Mouse (Mus musculus): ENCODE data around the gene Tnfsf13. TPM values are rescaled to one million over a fixed set of nuclear protein-coding genes. Genes with fewer than 3 reads are reported as not detected.
A peak's percentile ranks its signal among the peaks of the same experiment; 100 is the strongest.

Tnfsf13 gene
- polyA plus RNA-seq, 1 experiment from 2014 or later = 0.55 TPM

DNA sequence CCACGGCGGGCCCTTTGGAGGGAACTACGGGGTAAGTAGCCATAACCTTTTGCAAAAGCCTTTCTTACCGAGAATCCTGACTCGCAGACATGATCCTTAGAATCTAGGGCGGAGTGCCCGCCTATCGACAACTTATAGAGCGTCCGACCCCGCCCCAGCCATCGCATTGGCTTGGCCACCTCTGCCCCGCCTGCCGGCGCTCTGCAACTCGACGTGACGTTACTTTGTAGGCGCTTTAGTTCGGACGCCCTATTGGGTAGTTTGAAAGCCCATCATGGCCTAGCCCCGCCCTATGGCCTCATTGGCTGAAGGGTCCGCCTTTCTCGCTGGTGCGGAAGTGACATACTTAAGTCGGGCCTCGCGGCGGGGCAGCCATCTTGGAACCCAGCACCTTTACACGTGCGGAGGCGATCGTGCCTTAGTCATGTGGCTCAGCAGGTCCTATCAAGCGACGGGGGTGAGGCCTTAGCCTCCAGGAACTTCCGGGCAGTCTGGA is 13.3 kb downstream of the Tnfsf13 start, which contains the start of gene Eif4a1:
Gene Eif4a1 (minus strand): TSS at position 213 of the 496 bp plus-strand sequence.
- peak within 1 kb of the TSS; percentile 85 for H3K4me3 ChIP-seq (replicated peaks; ENCODE audit: low read length)
- H3K4me1 ChIP-seq (replicated peaks; ENCODE audit: control insufficient read depth, insufficient read depth, low read length) = peaks cover 16% of the 10 kb centered on the region
- H3K9me3 ChIP-seq (ENCODE audit: control insufficient read depth, low read length) = no peaks in the 10 kb centered on the region
- peaks cover 81% of the 10 kb centered on the region for H3K36me3 ChIP-seq (replicated peaks; ENCODE audit: control insufficient read depth, insufficient read depth)
- H3K9ac ChIP-seq = peak within 1 kb of the TSS; percentile 90
- H3K27ac ChIP-seq = peak within 1 kb of the TSS; percentile 92
- no peaks in the 10 kb centered on the region for H3K27me3 ChIP-seq (ENCODE audit: control insufficient read depth, insufficient read depth, low read length)
- peak within 1 kb of the TSS; percentile 99 for H3K4me2 ChIP-seq (replicated peaks)
- under 1% methylated on average over 36 of the region's 36 CpGs for WGBS
- DNase-seq (ENCODE audit: low spot score) (peak; percentile 100), ATAC-seq (ENCODE audit: low FRiP score) (peak; percentile 97)

DNA sequence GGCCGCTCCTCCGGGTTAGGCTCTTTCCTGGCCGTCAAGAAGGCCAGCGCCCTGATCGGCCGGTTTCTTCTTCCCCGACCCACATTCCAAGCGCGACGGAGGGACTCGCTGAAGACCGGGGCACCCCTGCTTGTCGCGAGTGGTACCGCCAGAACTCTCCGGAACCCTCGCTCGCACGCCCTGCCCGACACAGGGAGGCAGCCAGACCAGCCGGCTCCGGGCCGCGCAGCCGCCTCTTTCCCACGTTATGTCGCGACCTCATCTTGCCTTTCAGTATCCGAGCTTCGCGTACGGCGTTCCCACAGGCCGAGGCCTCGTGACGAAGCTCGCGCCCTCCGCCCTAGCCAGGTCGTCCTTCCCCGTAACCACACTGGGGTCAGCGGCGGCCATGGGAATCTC is 13.9 kb downstream of the Tnfsf13 start:
- H3K27me3 ChIP-seq (ENCODE audit: control insufficient read depth, insufficient read depth, low read length) = no peaks in the 10 kb centered on the region
- H3K4me3 ChIP-seq (replicated peaks; ENCODE audit: low read length) = peak overlapping the region; percentile 85
- no peaks in the 10 kb centered on the region for H3K9me3 ChIP-seq (ENCODE audit: control insufficient read depth, low read length)
- DNase-seq (ENCODE audit: low spot score) (no peak), ATAC-seq (ENCODE audit: low FRiP score) (peak; percentile 3)
- peak overlapping the region; percentile 92 for H3K27ac ChIP-seq
- peak overlapping the region; percentile 99 for H3K4me2 ChIP-seq (replicated peaks)
- WGBS = 1% methylated on average over 43 of the region's 43 CpGs
- peaks cover 79% of the 10 kb centered on the region for H3K36me3 ChIP-seq (replicated peaks; ENCODE audit: control insufficient read depth, insufficient read depth)
- peak overlapping the region; percentile 90 for H3K9ac ChIP-seq
- peaks cover 16% of the 10 kb centered on the region for H3K4me1 ChIP-seq (replicated peaks; ENCODE audit: control insufficient read depth, insufficient read depth, low read length)

DNA sequence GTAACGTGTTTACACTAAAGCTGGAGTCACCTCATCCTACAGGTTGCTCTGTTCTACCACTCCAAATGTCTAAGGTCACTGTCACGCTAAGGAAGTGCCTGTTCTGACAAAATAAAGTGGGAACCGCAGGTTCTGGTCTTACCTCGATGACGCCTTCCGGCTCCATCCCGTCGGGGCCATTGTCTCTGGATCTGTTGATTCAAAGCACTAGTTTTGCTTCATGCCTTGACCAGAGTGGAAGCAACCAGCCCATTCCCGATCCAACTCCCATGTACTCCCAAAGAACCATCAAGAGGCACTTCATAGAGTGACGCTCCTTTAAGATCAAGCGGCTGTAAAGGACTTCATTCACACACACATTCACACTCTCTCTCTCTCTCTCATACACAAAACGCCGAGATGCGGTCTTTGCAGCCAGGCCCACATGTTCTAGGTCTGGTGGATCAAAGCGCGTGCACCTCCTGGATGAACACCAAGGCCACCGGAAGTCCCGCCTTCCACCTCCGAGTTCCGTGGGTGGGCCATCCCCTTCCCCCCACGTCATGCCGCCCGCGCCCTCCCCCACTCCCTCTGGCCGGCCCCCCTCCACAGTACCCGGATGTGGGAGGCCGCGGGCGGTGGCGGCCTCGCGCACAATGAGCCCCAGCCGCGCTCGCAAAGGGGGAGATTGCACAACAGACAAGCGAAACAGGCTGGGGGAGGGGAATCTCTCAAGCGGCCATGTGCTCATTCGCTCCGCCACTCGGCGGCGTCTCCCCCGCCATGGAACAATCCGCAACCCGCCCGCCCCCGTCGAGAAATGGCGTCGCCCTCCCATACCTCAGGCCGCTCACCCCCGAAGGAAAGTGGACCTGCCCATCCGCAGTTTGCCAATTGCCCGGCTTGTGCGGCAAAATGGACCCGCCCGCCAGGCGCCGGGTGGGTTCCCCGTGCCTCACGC is 14.5 kb downstream of the Tnfsf13 start:
- Histone ChIP-seq H3K4me2 (replicated peaks) (peak overlapping the region; percentile 99), H3K27ac (peak overlapping the region; percentile 92), H3K4me3 (replicated peaks; ENCODE audit: low read length) (peak overlapping the region; percentile 85), H3K4me1 (replicated peaks; ENCODE audit: control insufficient read depth, insufficient read depth, low read length) (peaks cover 16% of the 10 kb centered on the region), H3K9ac (peak overlapping the region; percentile 90), H3K36me3 (replicated peaks; ENCODE audit: control insufficient read depth, insufficient read depth) (peaks cover 79% of the 10 kb centered on the region), H3K27me3 (ENCODE audit: control insufficient read depth, insufficient read depth, low read length) (no peaks in the 10 kb centered on the region), H3K9me3 (ENCODE audit: control insufficient read depth, low read length) (no peaks in the 10 kb centered on the region)
- 1% methylated on average over 61 of the region's 61 CpGs for WGBS
- DNase-seq (ENCODE audit: low spot score) (peak; percentile 94), ATAC-seq (ENCODE audit: low FRiP score) (peak; percentile 80)

DNA sequence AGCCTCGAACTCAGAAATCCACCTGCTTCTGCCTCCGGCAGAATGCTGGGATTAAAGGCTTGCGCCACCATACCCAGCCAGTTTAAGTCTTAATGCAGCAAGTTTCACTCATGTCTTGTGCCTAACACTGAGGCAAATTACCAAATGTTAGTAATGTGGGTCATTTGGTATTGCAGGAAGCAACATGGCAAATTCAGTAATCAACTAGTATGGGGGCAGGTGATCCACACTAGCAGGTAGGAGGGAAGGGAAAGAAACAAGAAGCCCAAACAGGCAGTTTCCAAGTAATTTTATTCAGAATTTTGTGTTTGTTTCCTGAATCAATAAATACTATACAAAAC is 18.9 kb downstream of the Tnfsf13 start:
- no peak overlapping the region for H3K4me3 ChIP-seq (replicated peaks; ENCODE audit: low read length)
- 91% methylated on average over 3 of the region's 3 CpGs for whole genome bisulfite sequencing
- no peaks in the 10 kb centered on the region for H3K9me3 ChIP-seq (ENCODE audit: control insufficient read depth, low read length)
- ATAC-seq (ENCODE audit: low FRiP score) (no peak), DNase-seq (ENCODE audit: low spot score) (no peak)
- H3K4me1 ChIP-seq (replicated peaks; ENCODE audit: control insufficient read depth, insufficient read depth, low read length) = peaks cover 19% of the 10 kb centered on the region
- no peak overlapping the region for H3K4me2 ChIP-seq (replicated peaks)
- peaks cover 73% of the 10 kb centered on the region for H3K36me3 ChIP-seq (replicated peaks; ENCODE audit: control insufficient read depth, insufficient read depth)
- no peak overlapping the region for H3K9ac ChIP-seq
- no peak overlapping the region for H3K27ac ChIP-seq
- no peaks in the 10 kb centered on the region for H3K27me3 ChIP-seq (ENCODE audit: control insufficient read depth, insufficient read depth, low read length)

DNA sequence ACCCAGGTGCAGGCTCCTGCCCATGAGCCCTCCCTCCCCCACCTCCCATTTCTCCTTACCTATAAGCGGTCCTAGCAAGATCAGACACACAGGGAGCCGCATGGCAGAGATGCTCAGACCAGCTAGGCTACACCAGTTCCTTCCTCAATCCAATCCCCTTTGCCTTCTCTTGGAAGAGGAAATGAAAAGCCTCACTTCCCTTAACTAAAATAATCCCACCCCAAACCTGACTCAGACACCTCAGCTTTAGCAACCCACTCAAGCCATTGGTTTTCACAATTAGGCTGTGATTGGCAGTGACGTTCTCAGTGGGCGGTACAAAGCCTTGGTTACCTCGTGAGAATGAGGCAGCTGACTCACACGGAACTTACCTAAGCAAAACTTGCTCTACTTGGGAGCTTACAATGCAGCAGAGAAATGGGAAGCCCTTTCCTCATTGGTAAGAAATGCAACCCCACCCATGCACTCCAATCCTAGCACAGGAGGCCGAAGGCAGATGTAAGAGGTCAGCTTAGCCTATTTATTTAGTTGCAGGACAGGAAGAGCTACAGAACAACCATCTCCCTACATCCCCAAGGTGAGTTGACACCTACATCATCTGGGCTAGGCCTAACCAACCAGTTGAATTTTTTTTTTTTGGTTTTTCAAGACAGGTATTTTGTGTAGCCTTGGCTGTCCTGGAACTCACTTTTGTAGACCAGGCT is 19.5 kb downstream of the Tnfsf13 start, which contains the start of gene Cd68:
Gene Cd68 (minus strand): TSS at position 193 of the 704 bp plus-strand sequence.
- no peak for ATAC-seq (ENCODE audit: low FRiP score)
- no peaks in the 10 kb centered on the region for H3K27me3 ChIP-seq (ENCODE audit: control insufficient read depth, insufficient read depth, low read length)
- no peak within 1 kb of the TSS for H3K9ac ChIP-seq
- DNase-seq (ENCODE audit: low spot score) = no peak
- H3K9me3 ChIP-seq (ENCODE audit: control insufficient read depth, low read length) = no peaks in the 10 kb centered on the region
- no peak within 1 kb of the TSS for H3K4me3 ChIP-seq (replicated peaks; ENCODE audit: low read length)
- peaks cover 73% of the 10 kb centered on the region for H3K36me3 ChIP-seq (replicated peaks; ENCODE audit: control insufficient read depth, insufficient read depth)
- WGBS = 44% methylated on average over 7 of the region's 7 CpGs
- no peak within 1 kb of the TSS for H3K27ac ChIP-seq
- H3K4me2 ChIP-seq (replicated peaks) = no peak within 1 kb of the TSS
- H3K4me1 ChIP-seq (replicated peaks; ENCODE audit: control insufficient read depth, insufficient read depth, low read length) = peaks cover 24% of the 10 kb centered on the region

DNA sequence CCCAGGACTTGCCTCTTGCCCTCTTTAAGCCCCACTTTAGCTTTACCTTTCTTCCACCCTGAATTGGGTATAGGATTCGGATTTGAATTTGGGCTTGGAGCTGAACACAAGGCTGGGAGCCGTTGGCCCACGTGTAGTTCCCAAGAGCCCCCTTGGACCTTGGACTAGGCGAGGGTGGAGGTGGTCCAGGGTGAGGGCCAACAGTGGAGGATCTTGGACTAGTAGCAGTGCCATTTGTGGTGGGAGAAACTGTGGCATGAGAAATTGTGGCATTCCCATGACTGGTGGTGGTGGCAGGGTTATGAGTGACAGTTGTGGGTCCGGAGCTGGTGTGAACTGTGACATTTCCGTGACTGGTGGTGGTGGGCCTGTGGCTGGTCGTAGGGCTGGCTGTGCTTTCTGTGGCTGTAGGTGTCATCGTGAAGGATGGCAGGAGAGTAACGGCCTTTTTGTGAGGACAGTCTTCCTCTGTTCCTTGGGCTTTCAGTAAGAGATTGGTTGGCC is 20.1 kb downstream of the Tnfsf13 start:
- H3K36me3 ChIP-seq (replicated peaks; ENCODE audit: control insufficient read depth, insufficient read depth) = peaks cover 69% of the 10 kb centered on the region
- H3K4me1 ChIP-seq (replicated peaks; ENCODE audit: control insufficient read depth, insufficient read depth, low read length) = peaks cover 24% of the 10 kb centered on the region
- no peaks in the 10 kb centered on the region for H3K9me3 ChIP-seq (ENCODE audit: control insufficient read depth, low read length)
- no peak overlapping the region for H3K27ac ChIP-seq
- no peak overlapping the region for H3K4me3 ChIP-seq (replicated peaks; ENCODE audit: low read length)
- H3K27me3 ChIP-seq (ENCODE audit: control insufficient read depth, insufficient read depth, low read length) = no peaks in the 10 kb centered on the region
- ATAC-seq (ENCODE audit: low FRiP score) = no peak
- 77% methylated on average over 9 of the region's 9 CpGs for WGBS
- H3K9ac ChIP-seq = no peak overlapping the region
- DNase-seq (ENCODE audit: low spot score) = no peak
- no peak overlapping the region for H3K4me2 ChIP-seq (replicated peaks)

DNA sequence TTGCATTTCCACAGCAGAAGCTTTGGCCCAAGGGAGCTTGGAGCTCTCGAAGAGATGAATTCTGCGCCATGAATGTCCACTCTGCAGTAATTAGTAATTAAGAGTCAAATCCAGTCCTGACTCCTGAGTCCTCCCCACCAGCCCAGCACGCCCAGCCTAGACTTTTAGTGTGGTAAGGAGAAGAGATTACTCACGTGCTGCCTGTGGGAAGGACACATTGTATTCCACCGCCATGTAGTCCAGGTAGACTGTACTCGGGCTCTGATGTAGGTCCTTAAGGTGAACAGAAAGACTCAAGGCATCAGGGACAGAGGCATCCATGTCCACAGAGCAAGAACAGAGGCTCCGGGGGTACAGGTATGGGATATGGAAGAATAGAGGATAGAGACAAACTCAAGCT is 20.7 kb downstream of the Tnfsf13 start:
- WGBS = 98% methylated on average over 7 of the region's 7 CpGs
- H3K4me3 ChIP-seq (replicated peaks; ENCODE audit: low read length) = no peak overlapping the region
- no peak overlapping the region for H3K27ac ChIP-seq
- peaks cover 17% of the 10 kb centered on the region for H3K4me1 ChIP-seq (replicated peaks; ENCODE audit: control insufficient read depth, insufficient read depth, low read length)
- no peak for DNase-seq (ENCODE audit: low spot score)
- no peak overlapping the region for H3K4me2 ChIP-seq (replicated peaks)
- no peaks in the 10 kb centered on the region for H3K9me3 ChIP-seq (ENCODE audit: control insufficient read depth, low read length)
- no peak overlapping the region for H3K9ac ChIP-seq
- ATAC-seq (ENCODE audit: low FRiP score) = no peak
- H3K36me3 ChIP-seq (replicated peaks; ENCODE audit: control insufficient read depth, insufficient read depth) = peaks cover 67% of the 10 kb centered on the region
- no peaks in the 10 kb centered on the region for H3K27me3 ChIP-seq (ENCODE audit: control insufficient read depth, insufficient read depth, low read length)

DNA sequence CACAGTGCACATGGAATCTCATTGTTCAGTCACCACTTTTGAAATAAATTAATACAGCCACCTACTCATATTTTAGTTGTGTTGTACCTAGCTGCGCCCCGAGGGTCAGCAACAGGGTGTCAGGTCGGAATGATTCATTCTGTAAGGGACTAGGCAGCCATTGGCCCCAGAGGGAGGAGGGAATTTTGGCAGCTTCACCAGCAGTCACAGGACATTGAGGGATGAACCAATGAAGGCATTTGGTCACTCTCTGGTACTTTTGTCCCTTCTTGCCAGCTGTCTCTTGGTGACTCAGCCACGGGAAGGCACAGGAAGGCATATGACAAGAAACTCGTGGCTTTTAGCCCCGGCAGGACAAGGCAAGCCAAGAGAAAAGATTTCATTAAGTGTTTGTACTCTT is 21.8 kb downstream of the Tnfsf13 start:
- no peak overlapping the region for H3K4me2 ChIP-seq (replicated peaks)
- 91% methylated on average over 6 of the region's 6 CpGs for whole genome bisulfite sequencing

More for the DNA sequence above, 21.8 kb downstream of the Tnfsf13 start:
- Histone ChIP-seq H3K9ac (no peak overlapping the region), H3K36me3 (replicated peaks; ENCODE audit: control insufficient read depth, insufficient read depth) (peaks cover 65% of the 10 kb centered on the region), H3K27me3 (ENCODE audit: control insufficient read depth, insufficient read depth, low read length) (no peaks in the 10 kb centered on the region), H3K4me1 (replicated peaks; ENCODE audit: control insufficient read depth, insufficient read depth, low read length) (peaks cover 14% of the 10 kb centered on the region), H3K27ac (peak overlapping the region; percentile 93), H3K9me3 (ENCODE audit: control insufficient read depth, low read length) (no peaks in the 10 kb centered on the region), H3K4me3 (replicated peaks; ENCODE audit: low read length) (no peak overlapping the region)
- DNase-seq (ENCODE audit: low spot score) (no peak), ATAC-seq (ENCODE audit: low FRiP score) (no peak)
